Comparison of ENCODE assay signal across 8 mouse cellular contexts in genomic region chr2:91182016-91182404, GRCm38 (mm10). TPM values are rescaled to one million over a fixed set of nuclear protein-coding genes. Genes with fewer than 3 reads are reported as not detected.
DNase-seq lines count a peak whose midpoint lies in the region; ATAC-seq lines count a peak whose summit lies in the region.

No protein-coding gene starts in this region.

- H3K4me3 ChIP-seq in lung, embryonic 15.5 days: peak overlapping the region; percentile 80
- H3K4me3 ChIP-seq in embryonic facial prominence, embryonic 12.5 days: peak overlapping the region; percentile 84
- peak overlapping the region; percentile 82 for H3K4me3 ChIP-seq in limb, embryonic 10.5 days
- H3K4me3 ChIP-seq in neural tube, embryonic 14.5 days (ENCODE audit: low read depth, low read length): peak overlapping the region; percentile 95

- H3K4me1 ChIP-seq in lung, embryonic 15.5 days: peaks cover 14% of the 10 kb centered on the region
- H3K4me1 ChIP-seq in embryonic facial prominence, embryonic 12.5 days: peaks cover 10% of the 10 kb centered on the region
- H3K4me1 ChIP-seq in limb, embryonic 10.5 days: peaks cover 21% of the 10 kb centered on the region
- peaks cover 20% of the 10 kb centered on the region for H3K4me1 ChIP-seq in neural tube, embryonic 14.5 days (ENCODE audit: control insufficient read depth, insufficient read depth, low read length)

- H3K27ac ChIP-seq in lung, embryonic 15.5 days: no peak overlapping the region
- no peak overlapping the region for H3K27ac ChIP-seq in embryonic facial prominence, embryonic 12.5 days
- H3K27ac ChIP-seq in limb, embryonic 10.5 days: no peak overlapping the region
- peak overlapping the region; percentile 90 for H3K27ac ChIP-seq in neural tube, embryonic 14.5 days (ENCODE audit: low read depth, low read length)

- peak; percentile 52 to 69 for DNase-seq in adrenal gland, adult (ENCODE audit: inconsistent age in 2 of 2, low spot score in 1 of 2)
- DNase-seq in adrenal gland, postnatal 14 days: no peak
- DNase-seq in lung, postnatal 10 days: no peak
- DNase-seq in limb, embryonic 10.5 days (ENCODE audit: low spot score): no peak
- DNase-seq in urinary bladder, postnatal 36 days (ENCODE audit: low spot score in 2 of 2): no peak

- no peak for ATAC-seq in lung, embryonic 15.5 days (ENCODE audit: borderline replicate concordance, extremely low read depth, low FRiP score, low TSS enrichment)
- ATAC-seq in embryonic facial prominence, embryonic 12.5 days (ENCODE audit: insufficient number of reproducible peaks, insufficient read depth, low FRiP score, low TSS enrichment): no peak
- no peak for ATAC-seq in neural tube, embryonic 14.5 days (ENCODE audit: low read depth)

- WGBS in lung, embryonic 15.5 days: 9% methylated on average over 8 of the region's 8 CpGs
- WGBS in embryonic facial prominence, embryonic 12.5 days: 12% methylated on average over 8 of the region's 8 CpGs
- WGBS in limb, embryonic 10.5 days: 15% methylated on average over 8 of the region's 8 CpGs
- 6% methylated on average over 8 of the region's 8 CpGs for WGBS in neural tube, embryonic 14.5 days

- no peaks in the 10 kb centered on the region for H3K36me3 ChIP-seq in lung, embryonic 15.5 days
- peaks cover 5% of the 10 kb centered on the region; the same call in 1 of the 2 replicates for H3K36me3 ChIP-seq in embryonic facial prominence, embryonic 12.5 days
- peaks cover 3% of the 10 kb centered on the region; the same call in 1 of the 2 replicates for H3K36me3 ChIP-seq in limb, embryonic 10.5 days
- H3K36me3 ChIP-seq in neural tube, embryonic 14.5 days (ENCODE audit: control insufficient read depth, insufficient read depth, low read length): peaks cover 7% of the 10 kb centered on the region; the same call in 1 of the 2 replicates

- H3K9me3 ChIP-seq in lung, embryonic 15.5 days: no peaks in the 10 kb centered on the region
- H3K9me3 ChIP-seq in embryonic facial prominence, embryonic 12.5 days: no peaks in the 10 kb centered on the region
- H3K9me3 ChIP-seq in limb, embryonic 10.5 days (replicated peaks): no peaks in the 10 kb centered on the region
- H3K9me3 ChIP-seq in neural tube, embryonic 14.5 days (ENCODE audit: control insufficient read depth, low read length): no peaks in the 10 kb centered on the region

- H3K27me3 ChIP-seq in lung, embryonic 15.5 days: no peaks in the 10 kb centered on the region
- no peaks in the 10 kb centered on the region; the same call in 1 of the 2 replicates for H3K27me3 ChIP-seq in embryonic facial prominence, embryonic 12.5 days
- peaks cover 15% of the 10 kb centered on the region for H3K27me3 ChIP-seq in limb, embryonic 10.5 days (ENCODE audit: low read depth, poor library complexity, severe bottlenecking)
- no peaks in the 10 kb centered on the region for H3K27me3 ChIP-seq in neural tube, embryonic 14.5 days (ENCODE audit: control insufficient read depth, insufficient read depth, low read length)

- H3K9ac ChIP-seq in lung, embryonic 15.5 days: peak overlapping the region; percentile 60; the same call in 1 of the 2 replicates
- H3K9ac ChIP-seq in embryonic facial prominence, embryonic 12.5 days: peak overlapping the region; percentile 63
- H3K9ac ChIP-seq in neural tube, embryonic 14.5 days (replicated peaks; ENCODE audit: low read depth, low read length): peak overlapping the region; percentile 86

- peak overlapping the region; percentile 84 for H3K4me2 ChIP-seq in lung, embryonic 15.5 days
- peak overlapping the region; percentile 82 for H3K4me2 ChIP-seq in embryonic facial prominence, embryonic 12.5 days (replicated peaks)
- H3K4me2 ChIP-seq in neural tube, embryonic 14.5 days (ENCODE audit: low read depth, low read length): peak overlapping the region; percentile 81

RNA-seq across cellular contexts. Expression of gene Madd, which starts 1.6 kb away (rescaled TPM):
- total RNA-seq in adrenal gland, postnatal 14 days (2021): 18.8 and 26.1 TPM in 2 replicates
- 9.4 and 10.9 TPM in 2 replicates for polyA plus RNA-seq in lung, embryonic 15.5 days (2015; fragmentation: Nextera tagmentation; extraction: Ambion mirVana)
- polyA plus RNA-seq in embryonic facial prominence, embryonic 12.5 days (2016; fragmentation: Nextera tagmentation; extraction: Ambion mirVana): 17.5 and 18.1 TPM in 2 replicates
- 8.4 and 10.9 TPM in 2 replicates for polyA plus RNA-seq in limb, embryonic 10.5 days (2016; fragmentation: Nextera tagmentation; extraction: Ambion mirVana)
- 61.4 and 64.5 TPM in 2 replicates for polyA plus RNA-seq in neural tube, embryonic 14.5 days (2014; fragmentation: Nextera tagmentation; extraction: Ambion mirVana)

RNA-seq across cellular contexts. Expression of gene Nr1h3, which starts 20.6 kb away (rescaled TPM):
- 41.7 and 45.0 TPM in 2 replicates for total RNA-seq in adrenal gland, postnatal 14 days (2021)
- 20.9 and 22.8 TPM in 2 replicates for polyA plus RNA-seq in lung, embryonic 15.5 days (2015; fragmentation: Nextera tagmentation; extraction: Ambion mirVana)
- 1.1 and 1.3 TPM in 2 replicates for polyA plus RNA-seq in embryonic facial prominence, embryonic 12.5 days (2016; fragmentation: Nextera tagmentation; extraction: Ambion mirVana)
- 1.5 and 1.7 TPM in 2 replicates for polyA plus RNA-seq in limb, embryonic 10.5 days (2016; fragmentation: Nextera tagmentation; extraction: Ambion mirVana)
- 1.7 and 2.1 TPM in 2 replicates for polyA plus RNA-seq in neural tube, embryonic 14.5 days (2014; fragmentation: Nextera tagmentation; extraction: Ambion mirVana)

RNA-seq across cellular contexts. Expression of gene Acp2, which starts 20.7 kb away (rescaled TPM):
- 34.4 and 39.4 TPM in 2 replicates for total RNA-seq in adrenal gland, postnatal 14 days (2021)
- 27.6 and 30.6 TPM in 2 replicates for polyA plus RNA-seq in lung, embryonic 15.5 days (2015; fragmentation: Nextera tagmentation; extraction: Ambion mirVana)
- 32.0 and 32.6 TPM in 2 replicates for polyA plus RNA-seq in embryonic facial prominence, embryonic 12.5 days (2016; fragmentation: Nextera tagmentation; extraction: Ambion mirVana)
- polyA plus RNA-seq in limb, embryonic 10.5 days (2016; fragmentation: Nextera tagmentation; extraction: Ambion mirVana): 23.8 and 27.3 TPM in 2 replicates
- 43.2 and 45.9 TPM in 2 replicates for polyA plus RNA-seq in neural tube, embryonic 14.5 days (2014; fragmentation: Nextera tagmentation; extraction: Ambion mirVana)

RNA-seq across cellular contexts. Expression of gene Ddb2, which starts 54.8 kb away (rescaled TPM):
- 10.0 and 12.1 TPM in 2 replicates for total RNA-seq in adrenal gland, postnatal 14 days (2021)
- polyA plus RNA-seq in lung, embryonic 15.5 days (2015; fragmentation: Nextera tagmentation; extraction: Ambion mirVana): 19.7 and 20.4 TPM in 2 replicates
- polyA plus RNA-seq in embryonic facial prominence, embryonic 12.5 days (2016; fragmentation: Nextera tagmentation; extraction: Ambion mirVana): 17.5 and 18.1 TPM in 2 replicates
- polyA plus RNA-seq in limb, embryonic 10.5 days (2016; fragmentation: Nextera tagmentation; extraction: Ambion mirVana): 10.4 and 12.7 TPM in 2 replicates
- polyA plus RNA-seq in neural tube, embryonic 14.5 days (2014; fragmentation: Nextera tagmentation; extraction: Ambion mirVana): 12.9 and 13.5 TPM in 2 replicates

Comparison
In these comparisons a context has a peak if more than half of its experiments do, and no peak if none do; other contexts are left out.
1. DNase-seq: peak in adrenal gland, adult (2 of 2); none in adrenal gland, postnatal 14 days (single experiment), lung, postnatal 10 days (single experiment), limb, embryonic 10.5 days (single experiment) and urinary bladder, postnatal 36 days (0 of 2).
2. Peak in every context shown above with its lines, with median percentiles within 50 percentile points of each other: H3K4me2 ChIP-seq, H3K4me3 ChIP-seq and H3K9ac ChIP-seq.